Mouse (Mus musculus): ENCODE measurements around the gene 1810009A15Rik. TPM values are rescaled to one million over a fixed set of nuclear protein-coding genes. Genes with fewer than 3 reads are reported as not detected.

1810009A15Rik gene
- total RNA-seq, 2 experiments from 2014 or later: 13.1 to 18.0 TPM

GRCm38 (mm10) chr19:8920073-8920736 lies 31.6 kb downstream of the 1810009A15Rik start, which contains the start of gene B3gat3:
Gene B3gat3 (plus strand): TSS chr19:8920374.
- peak; percentile 95 for DNase-seq

- DNase-seq: no peak
Observed at GRCm38 (mm10) chr19:8920836-8921291, 32.2 kb downstream of the 1810009A15Rik start.

GRCm38 (mm10) chr19:8921741-8922140 lies 33.1 kb downstream of the 1810009A15Rik start:
- DNase-seq: no peak

- no peak for DNase-seq
Observed at GRCm38 (mm10) chr19:8926766-8927165, 38.1 kb downstream of the 1810009A15Rik start.

- DNase-seq: no peak
Observed at GRCm38 (mm10) chr19:8927891-8928525, 39.4 kb downstream of the 1810009A15Rik start.

GRCm38 (mm10) chr19:8928689-8929223 lies 40.1 kb downstream of the 1810009A15Rik start:
- DNase-seq: no peak

- peak; percentile 92 for DNase-seq
Observed at GRCm38 (mm10) chr19:8929224-8930088, 40.8 kb downstream of the 1810009A15Rik start, which contains the start of the genes Rom1 and Eml3. Gene Rom1 (minus strand): TSS chr19:8929356. Gene Eml3 (plus strand): TSS chr19:8929552.

- no peak for DNase-seq
Observed at GRCm38 (mm10) chr19:8930117-8930516, 41.5 kb downstream of the 1810009A15Rik start.

- DNase-seq: no peak
Observed at GRCm38 (mm10) chr19:8930771-8931170, 42.1 kb downstream of the 1810009A15Rik start.

- DNase-seq: no peak
Observed at GRCm38 (mm10) chr19:8936736-8937135, 48.1 kb downstream of the 1810009A15Rik start.

Small RNAs within 50 kb of the gene (microRNA-seq; reads per million reads assigned to microRNA genes)
- gene Mir5136 (ENCODE audit: borderline replicate concordance in 2 of 2): 0 to 0.74 reads per million in 2 experiments

Other genes starting within 250 kb of the 1810009A15Rik start
- gene Chrm1, start 225.1 kb upstream of the 1810009A15Rik start, total RNA-seq (2021): not detected
- 10 to 100 TPM; 26.7 to 34.6 TPM for gene Slc3a2, start 165.5 kb upstream of the 1810009A15Rik start, total RNA-seq (2021)
- 10 to 100 TPM; 16.9 to 18.2 TPM for gene Wdr74, start 153.0 kb upstream of the 1810009A15Rik start, total RNA-seq (2021)
- not detected for gene 1700092M07Rik, start 148.1 kb upstream of the 1810009A15Rik start, total RNA-seq (2021)
- gene Stx5a, start 147.4 kb upstream of the 1810009A15Rik start, total RNA-seq (2021): 10 to 100 TPM; 20.9 to 21.6 TPM
- gene Nxf1, start 131.8 kb upstream of the 1810009A15Rik start, total RNA-seq (2021): 10 to 100 TPM; 32.4 to 33.8 TPM
- gene Tmem223, start 117.9 kb upstream of the 1810009A15Rik start, total RNA-seq (2021): 10 to 100 TPM; 82.8 to 87.5 TPM
- 1 to 10 TPM; 8.3 to 9.8 TPM for gene Tmem179b, start 114.4 kb upstream of the 1810009A15Rik start, total RNA-seq (2021)
- 1 to 10 TPM; 4.8 to 5.8 TPM for gene Taf6l, start 102.4 kb upstream of the 1810009A15Rik start, total RNA-seq (2021)
- gene Polr2g, start 90.3 kb upstream of the 1810009A15Rik start, total RNA-seq (2021): 10 to 100 TPM; 29.3 to 34.7 TPM
- under 1 TPM; 0.43 to 0.56 TPM for gene Zbtb3, start 86.3 kb upstream of the 1810009A15Rik start, total RNA-seq (2021)
- gene Ttc9c, start 69.5 kb upstream of the 1810009A15Rik start, total RNA-seq (2021): 10 to 100 TPM; 10.9 to 13.1 TPM
- gene Hnrnpul2, start 68.8 kb upstream of the 1810009A15Rik start, total RNA-seq (2021): 10 to 100 TPM; 34.7 to 38.6 TPM
- not detected for gene AC129217.1, start 59.1 kb upstream of the 1810009A15Rik start, total RNA-seq (2021)
- 10 to 100 TPM; 15.7 to 20.8 TPM for gene Bscl2, start 51.4 kb upstream of the 1810009A15Rik start, total RNA-seq (2021)
- gene Gng3, start 49.7 kb upstream of the 1810009A15Rik start, total RNA-seq (2021): not detected
- 10 to 100 TPM in 1 of 2 experiments, 1 to 10 TPM in 1; 6.8 to 10.9 TPM for gene Lrrn4cl, start 38.1 kb upstream of the 1810009A15Rik start, total RNA-seq (2021)
- gene Ubxn1, start 17.4 kb upstream of the 1810009A15Rik start, total RNA-seq (2021): 100 to 1,000 TPM; 190 to 208 TPM
- 10 to 100 TPM; 50.8 to 57.0 TPM for gene Uqcc3, start 7.9 kb upstream of the 1810009A15Rik start, total RNA-seq (2021)
- 10 to 100 TPM in 1 of 2 experiments, 1 to 10 TPM in 1; 4.8 to 10.3 TPM for gene Lbhd1, start 5.1 kb upstream of the 1810009A15Rik start, total RNA-seq (2021)
- gene Gm49403, start 4.9 kb upstream of the 1810009A15Rik start, total RNA-seq (2021): not detected
- gene Gm49416, start 73 bp downstream of the 1810009A15Rik start, total RNA-seq (2021): not detected
- 1 to 10 TPM; 8.3 to 9.4 TPM for gene Ints5, start 4.2 kb downstream of the 1810009A15Rik start, total RNA-seq (2021)
- gene Ganab, start 9.2 kb downstream of the 1810009A15Rik start, total RNA-seq (2021): 10 to 100 TPM; 23.1 to 25.9 TPM
- gene B3gat3, start 31.5 kb downstream of the 1810009A15Rik start, total RNA-seq (2021): 10 to 100 TPM; 27.2 to 28.3 TPM
- gene Rom1, start 40.5 kb downstream of the 1810009A15Rik start, total RNA-seq (2021): 10 to 100 TPM in 1 of 2 experiments, 1 to 10 TPM in 1; 6.7 to 18.4 TPM
- gene Eml3, start 40.7 kb downstream of the 1810009A15Rik start, total RNA-seq (2021): 1 to 10 TPM; 6.0 to 7.2 TPM
- gene Mta2, start 53.0 kb downstream of the 1810009A15Rik start, total RNA-seq (2021): 10 to 100 TPM; 19.5 to 21.9 TPM
- gene Tut1, start 65.0 kb downstream of the 1810009A15Rik start, total RNA-seq (2021): 1 to 10 TPM; 5.7 to 7.2 TPM
- gene Eef1g, start 78.2 kb downstream of the 1810009A15Rik start, total RNA-seq (2021): 100 to 1,000 TPM; 464 to 492 TPM
- gene Ahnak, start 100.4 kb downstream of the 1810009A15Rik start, total RNA-seq (2021): 100 to 1,000 TPM; 183 to 204 TPM
- not detected for gene Scgb1a1, start 199.1 kb downstream of the 1810009A15Rik start, total RNA-seq (2021)
- gene Asrgl1, start 246.8 kb downstream of the 1810009A15Rik start, total RNA-seq (2021): 10 to 100 TPM; 25.1 to 26.0 TPM

Measured in gastrocnemius, postnatal 25 days (tissue).